Mouse (Mus musculus): ENCODE results near the gene AA792892.
"Not testable (repeated sequence)": the region's sequence is repeated elsewhere in the genome, so short reads cannot be mapped to it uniquely, and the experiment has no call there.

GRCm38 (mm10) chr5:94339449-94339848 lies at the start of gene AA792892:
- not testable (repeated sequence) for TF ChIP-seq CTCF (IDR thresholded peaks at IDR 0.05; ENCODE audit: low read depth, low read length); POLR2A (IDR thresholded peaks at IDR 0.05; ENCODE audit: extremely low read depth, insufficient read depth, low read length)

Measured in liver, adult 2 months (tissue).